Mouse (Mus musculus) kidney, embryonic 15.5 days (tissue): ENCODE measurements around the gene Pacrg. TPM values are rescaled to one million over a fixed set of nuclear protein-coding genes. Genes with fewer than 3 reads are reported as not detected.
A peak's percentile ranks its signal among the peaks of the same experiment; 100 is the strongest.

Experiments
- ATAC-seq: fragments of 200-750 bp; cut with Nextera tagmentation; replicated peaks from 2 replicates; pipeline ENCODE4 v1.8.0; 2017; ENCODE audit warnings: moderate TSS enrichment; ENCODE audit not compliant: low FRiP score
- H3K27ac ChIP-seq: fragments of 300-500 bp; sonication (generic); 2 replicates; pipeline ENCODE4 v1.5.1; 2015; ENCODE audit warnings: mild to moderate bottlenecking, inconsistent platforms
- H3K27me3 ChIP-seq: fragments of 300-500 bp; sonication (generic); 2 replicates; pipeline ENCODE4 v1.6.1; 2015; ENCODE audit warnings: inconsistent platforms
- H3K36me3 ChIP-seq: fragments of 300-500 bp; sonication (generic); 2 replicates; pipeline ENCODE4 v1.6.1; 2015; ENCODE audit warnings: inconsistent platforms
- H3K4me1 ChIP-seq: fragments of 300-500 bp; sonication (generic); 2 replicates; pipeline ENCODE4 v1.6.1; 2015; ENCODE audit warnings: inconsistent platforms
- H3K4me2 ChIP-seq: fragments of 300-500 bp; sonication (generic); 2 replicates; pipeline ENCODE4 v1.6.1; 2015; ENCODE audit warnings: moderate library complexity, mild to moderate bottlenecking, inconsistent platforms
- H3K4me3 ChIP-seq: fragments of 300-500 bp; sonication (generic); replicated peaks from 2 replicates; pipeline ENCODE4 v1.5.1; 2015; ENCODE audit warnings: mild to moderate bottlenecking, inconsistent platforms
- H3K9ac ChIP-seq: fragments of 300-500 bp; sonication (generic); 2 replicates; pipeline ENCODE4 v1.6.1; 2015; ENCODE audit warnings: mild to moderate bottlenecking, inconsistent platforms
- H3K9me3 ChIP-seq: fragments of 300-500 bp; sonication (generic); replicated peaks from 2 replicates; pipeline ENCODE4 v1.6.1; 2016; ENCODE audit warnings: inconsistent platforms
- WGBS: fragments of 180-500 bp; shearing (Covaris S2); methylation state at CpG from one replicate; pipeline ENCODE4 v1.1.7; 2015; ENCODE audit warnings: mixed read lengths; 5-methylcytosine and 5-hydroxymethylcytosine counted together
- polyA plus RNA-seq: library from polyadenylated mRNA; unstranded; fragments of >200 nt; fragmentation: Nextera tagmentation; extraction: Ambion mirVana; gene quantifications from 2 replicates; pipeline ENCODE4 v1.2.1, GENCODE M21; 2015

Gene Pacrg
- polyA plus RNA-seq, 1 experiment from 2014 or later: 3.6 TPM

DNA sequence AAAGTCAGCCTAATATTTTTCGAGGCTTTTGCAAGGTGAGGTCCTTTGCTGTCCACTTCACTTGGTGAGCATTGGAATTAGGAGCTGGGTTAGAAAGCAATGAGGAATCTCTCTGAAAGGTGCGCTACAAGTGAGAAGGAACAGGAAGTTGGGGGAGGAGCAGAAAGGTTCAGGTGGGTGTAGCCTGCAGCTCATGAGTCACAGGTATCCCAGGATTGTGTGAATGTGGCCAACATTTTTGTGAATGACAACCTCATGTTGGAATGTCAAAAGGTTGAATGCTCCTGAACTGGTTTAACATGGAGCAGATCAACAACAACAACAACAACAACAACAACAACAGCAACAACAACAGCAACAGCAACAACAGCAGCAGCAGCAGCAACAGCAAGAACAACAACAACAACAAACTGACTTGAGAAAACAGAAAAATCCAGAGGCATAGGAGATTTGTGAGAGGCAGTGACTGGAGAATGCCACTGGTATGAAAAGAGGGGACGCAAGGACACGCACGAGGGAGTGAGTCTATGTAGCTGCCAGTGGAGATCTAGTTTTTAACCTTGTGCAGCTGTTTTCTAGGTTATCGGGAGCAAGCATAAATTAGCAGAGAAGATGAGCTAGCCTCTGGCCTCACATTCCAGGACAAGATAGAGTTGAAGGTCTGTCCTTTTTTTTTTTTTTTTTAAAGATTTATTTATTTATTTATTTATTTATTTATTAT lies 341.0 kb downstream of the Pacrg start:
- 65% methylated on average over 6 of the region's 6 CpGs for WGBS
- ATAC-seq: no peak
- H3K9me3 ChIP-seq: no peaks in the 10 kb centered on the region

DNA sequence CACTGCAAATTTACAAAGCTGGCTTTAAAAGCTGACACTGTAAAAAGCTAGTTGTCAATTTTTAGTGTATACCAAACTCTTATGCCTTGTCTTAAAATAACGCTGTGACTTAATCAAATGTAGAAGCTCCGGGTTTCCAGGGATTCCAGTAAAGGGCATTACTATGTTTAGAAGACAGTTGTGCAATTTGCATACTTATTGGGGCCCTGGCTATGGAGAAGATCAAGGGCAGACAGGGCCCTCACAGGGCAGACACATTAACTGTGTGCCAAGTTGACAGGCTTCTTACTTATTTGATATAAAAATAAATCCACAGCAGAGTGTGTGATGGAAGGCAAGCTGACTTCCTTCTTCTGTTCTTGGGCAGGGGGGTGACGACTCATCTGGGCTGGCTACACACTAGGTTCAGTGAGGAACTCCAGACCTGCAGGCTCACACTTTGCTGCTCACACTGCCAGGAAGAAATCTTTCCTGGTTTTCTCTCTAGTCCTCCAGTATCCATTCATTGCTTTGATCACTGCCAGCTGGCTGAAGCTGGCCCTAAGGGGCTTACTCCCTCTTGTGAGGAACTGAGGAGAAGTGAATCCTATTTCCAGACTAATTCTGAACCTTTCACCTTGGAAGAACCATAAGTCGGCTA lies 342.2 kb downstream of the Pacrg start:
- Histone ChIP-seq H3K27ac (no peak overlapping the region), H3K9ac (no peak overlapping the region), H3K9me3 (no peaks in the 10 kb centered on the region), H3K4me3 (no peak overlapping the region), H3K36me3 (no peaks in the 10 kb centered on the region), H3K27me3 (0 out of 2 replicates have a peak, but pooled peaks cover 3% of the 10 kb centered on the region), H3K4me1 (peaks cover 10% of the 10 kb centered on the region), H3K4me2 (no peak overlapping the region)
- no peak for ATAC-seq
- WGBS: 47% methylated on average over 4 of the region's 4 CpGs

More for the DNA sequence above, 341.0 kb downstream of the Pacrg start:
- Histone ChIP-seq H3K27ac (no peak overlapping the region), H3K27me3 (0 out of 2 replicates have a peak, but pooled peaks cover under 1% of the 10 kb centered on the region), H3K4me3 (no peak overlapping the region), H3K4me2 (no peak overlapping the region), H3K36me3 (no peaks in the 10 kb centered on the region), H3K9ac (no peak overlapping the region), H3K4me1 (peaks cover 4% of the 10 kb centered on the region; the same call in 1 of the 2 replicates)

DNA sequence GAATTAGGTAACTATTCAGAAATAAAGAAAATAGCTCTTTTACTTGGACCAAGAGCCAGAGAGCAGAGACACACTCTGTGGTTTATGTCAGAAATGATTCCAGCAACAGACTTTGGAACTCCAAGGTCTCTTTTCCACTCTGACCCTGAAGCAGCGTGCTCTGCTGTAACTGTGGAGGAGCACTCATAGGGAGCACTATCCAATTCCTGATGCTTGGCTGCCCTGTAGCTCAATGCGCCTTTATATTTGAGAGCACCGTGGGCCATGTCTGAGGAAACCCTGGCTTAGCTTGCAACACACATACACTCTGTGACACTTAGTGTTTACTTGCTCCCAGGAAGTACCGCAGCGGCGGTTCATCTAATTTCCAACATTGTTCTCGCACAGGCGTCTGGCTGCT lies 344.0 kb downstream of the Pacrg start:
- WGBS: 85% methylated on average over 8 of the region's 8 CpGs
- Histone ChIP-seq H3K4me3 (no peak overlapping the region), H3K36me3 (no peaks in the 10 kb centered on the region), H3K27ac (no peak overlapping the region), H3K9ac (no peak overlapping the region), H3K9me3 (no peaks in the 10 kb centered on the region), H3K4me2 (no peak overlapping the region), H3K4me1 (peaks cover 26% of the 10 kb centered on the region), H3K27me3 (0 out of 2 replicates have a peak, but pooled peaks cover 3% of the 10 kb centered on the region)
- ATAC-seq: no peak

DNA sequence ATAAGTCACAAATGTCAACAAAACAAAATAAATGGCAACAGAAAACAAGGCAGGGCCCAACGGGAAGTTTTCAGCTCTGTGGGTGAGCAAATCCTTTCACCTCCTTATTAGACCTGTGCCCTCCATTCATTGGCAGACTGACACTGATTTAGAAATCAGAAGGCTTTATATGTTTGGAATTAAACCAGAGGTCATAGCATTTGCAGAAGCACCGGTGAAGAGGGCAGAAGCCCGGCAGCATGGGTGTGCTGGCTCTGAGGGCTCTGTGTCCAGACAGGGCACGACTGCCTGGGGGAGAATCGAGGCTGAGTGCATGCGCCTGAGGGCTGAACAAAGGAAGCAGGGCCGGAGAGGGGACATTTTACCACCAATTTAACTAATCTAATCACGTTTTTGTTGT lies 344.5 kb downstream of the Pacrg start:
- H3K36me3 ChIP-seq: no peaks in the 10 kb centered on the region
- no peak overlapping the region for H3K4me2 ChIP-seq
- no peak overlapping the region for H3K4me3 ChIP-seq
- H3K27me3 ChIP-seq: 0 out of 2 replicates have a peak, but pooled peaks cover 3% of the 10 kb centered on the region
- WGBS: 38% methylated on average over 8 of the region's 8 CpGs
- peaks cover 29% of the 10 kb centered on the region for H3K4me1 ChIP-seq
- no peak overlapping the region for H3K9ac ChIP-seq
- H3K27ac ChIP-seq: no peak overlapping the region
- H3K9me3 ChIP-seq: no peaks in the 10 kb centered on the region
- ATAC-seq: no peak

DNA sequence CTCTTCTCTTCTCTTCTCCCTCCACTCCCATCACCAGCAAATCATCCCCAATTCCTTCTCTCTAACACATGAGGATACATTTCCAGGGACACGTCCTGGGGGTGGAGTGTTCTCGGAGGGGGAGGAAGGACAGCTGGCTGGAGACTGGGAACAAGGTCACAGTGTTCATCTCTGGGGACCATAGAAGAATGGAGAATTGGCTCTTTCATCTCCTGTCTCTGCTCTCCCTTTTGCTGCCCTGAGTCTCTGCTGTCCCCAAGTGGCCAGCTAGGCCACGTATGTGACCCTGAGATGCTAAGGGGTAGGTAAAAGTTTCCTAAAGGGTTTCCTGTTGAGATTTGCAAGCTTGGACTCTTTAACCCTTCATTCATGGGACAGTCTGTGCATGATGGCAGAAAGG lies 347.0 kb downstream of the Pacrg start:
- Histone ChIP-seq H3K9me3 (no peaks in the 10 kb centered on the region), H3K4me3 (no peak overlapping the region), H3K27me3 (0 out of 2 replicates have a peak, but pooled peaks cover 3% of the 10 kb centered on the region), H3K4me2 (no peak overlapping the region), H3K4me1 (peaks cover 37% of the 10 kb centered on the region), H3K27ac (no peak overlapping the region), H3K9ac (no peak overlapping the region), H3K36me3 (no peaks in the 10 kb centered on the region)
- 13% methylated on average over 3 of the region's 3 CpGs for WGBS
- 0 out of 2 replicates have a peak, but pooled peaks have one; percentile 37 for ATAC-seq

DNA sequence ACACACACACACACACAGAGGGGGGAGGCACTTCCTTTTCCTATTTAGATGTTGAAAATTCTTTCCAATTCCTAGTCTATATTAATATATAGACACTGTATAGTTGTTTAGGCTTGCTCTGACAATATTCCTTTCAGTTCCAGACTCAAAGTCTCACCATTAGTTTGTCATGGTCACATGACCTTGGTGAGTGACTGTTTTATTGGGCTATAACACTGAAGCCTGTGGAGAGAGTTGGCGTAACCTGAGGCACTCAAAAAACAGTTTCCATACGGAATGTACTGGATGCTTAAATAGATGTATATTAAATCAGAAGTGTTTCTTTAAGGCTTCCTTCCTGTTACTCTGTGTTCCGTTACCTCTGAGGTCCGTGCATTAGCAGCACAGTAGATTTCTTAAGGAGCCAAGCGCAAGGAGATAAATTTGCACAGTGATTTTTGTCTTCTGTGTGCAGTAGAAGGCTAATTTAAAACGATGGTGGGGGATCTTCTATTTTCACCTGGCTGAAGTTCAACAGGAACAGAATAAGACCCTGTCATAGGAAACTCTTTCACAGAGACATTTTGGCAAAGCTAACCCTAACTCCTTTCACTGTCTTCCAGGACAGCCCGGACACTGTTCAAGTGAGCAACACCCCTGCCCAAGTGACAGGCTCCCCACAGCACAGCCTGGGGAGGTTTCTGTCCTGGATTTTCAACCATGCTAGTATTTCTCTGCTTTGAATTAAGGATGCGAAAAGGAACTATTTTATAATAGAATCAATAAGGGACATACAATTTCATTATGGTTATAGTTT lies 349.5 kb downstream of the Pacrg start:
- 40% methylated on average over 8 of the region's 8 CpGs for WGBS
- ATAC-seq: 0 out of 2 replicates have a peak, but pooled peaks have one; percentile 38
- peak overlapping the region; percentile 23; the same call in 1 of the 2 replicates for H3K27ac ChIP-seq

DNA sequence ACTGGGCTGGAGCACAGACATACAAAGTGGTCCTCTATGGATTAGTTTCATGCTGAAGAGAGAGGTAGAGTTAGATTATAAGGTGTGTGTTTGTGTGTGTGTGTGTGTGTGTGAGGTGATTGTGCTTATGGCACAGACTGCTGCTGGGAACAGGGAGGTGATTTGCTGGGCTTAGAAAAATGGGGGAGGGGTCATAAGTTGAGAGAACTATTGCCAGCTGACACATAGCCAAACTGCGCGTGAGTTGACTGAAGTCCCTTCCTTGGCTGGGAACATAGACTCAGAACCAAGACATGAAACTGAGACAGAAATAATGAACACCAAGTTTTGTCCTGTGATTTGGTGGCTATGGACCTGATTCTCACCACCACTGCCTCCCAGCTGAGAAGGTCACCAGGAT lies 351.2 kb downstream of the Pacrg start:
- Histone ChIP-seq H3K4me1 (peaks cover 36% of the 10 kb centered on the region), H3K9me3 (no peaks in the 10 kb centered on the region), H3K27me3 (no peaks in the 10 kb centered on the region), H3K9ac (no peak overlapping the region), H3K36me3 (no peaks in the 10 kb centered on the region), H3K27ac (no peak overlapping the region), H3K4me2 (no peak overlapping the region), H3K4me3 (no peak overlapping the region)
- ATAC-seq: no peak
- WGBS: 67% methylated on average over 2 of the region's 2 CpGs

More for the DNA sequence above, 349.5 kb downstream of the Pacrg start:
- Histone ChIP-seq H3K4me1 (peaks cover 36% of the 10 kb centered on the region), H3K9ac (no peak overlapping the region), H3K4me3 (no peak overlapping the region), H3K9me3 (no peaks in the 10 kb centered on the region), H3K27me3 (0 out of 2 replicates have a peak, but pooled peaks cover 3% of the 10 kb centered on the region), H3K36me3 (no peaks in the 10 kb centered on the region), H3K4me2 (no peak overlapping the region)

DNA sequence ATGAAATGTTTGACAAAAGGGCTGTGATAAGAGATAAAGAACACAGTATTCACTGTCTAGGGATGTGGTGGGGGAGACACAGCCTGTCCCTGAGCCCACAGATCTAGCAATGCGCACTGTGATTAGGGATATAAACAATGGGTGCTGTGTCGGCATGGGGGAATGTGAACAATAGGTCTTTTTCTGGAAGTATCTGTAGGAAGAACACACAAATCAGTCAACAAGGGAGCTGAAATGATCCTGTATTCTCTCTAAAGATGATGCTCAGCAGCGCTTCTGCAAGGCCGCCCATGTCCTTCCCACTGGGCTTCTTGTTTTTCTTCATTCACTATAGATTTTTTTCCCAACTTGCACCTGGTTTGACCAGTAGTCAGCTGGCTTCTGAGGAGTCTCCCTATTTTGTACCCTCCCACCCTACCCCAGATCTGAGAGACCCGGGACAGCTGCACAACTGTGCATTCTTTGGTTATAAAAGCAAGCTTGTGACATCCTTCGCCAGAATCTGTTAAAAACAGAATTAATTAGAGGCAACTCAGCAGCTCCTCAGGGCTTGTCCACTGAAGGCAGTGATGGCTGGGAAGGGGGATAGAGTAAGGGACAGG lies 356.1 kb downstream of the Pacrg start:
- H3K9ac ChIP-seq: no peak overlapping the region
- no peak overlapping the region for H3K4me3 ChIP-seq
- ATAC-seq: no peak
- 72% methylated on average over 6 of the region's 6 CpGs for WGBS
- no peaks in the 10 kb centered on the region for H3K9me3 ChIP-seq
- peaks cover 5% of the 10 kb centered on the region for H3K4me1 ChIP-seq
- H3K27ac ChIP-seq: no peak overlapping the region
- no peak overlapping the region for H3K4me2 ChIP-seq
- H3K36me3 ChIP-seq: no peaks in the 10 kb centered on the region
- H3K27me3 ChIP-seq: no peaks in the 10 kb centered on the region

DNA sequence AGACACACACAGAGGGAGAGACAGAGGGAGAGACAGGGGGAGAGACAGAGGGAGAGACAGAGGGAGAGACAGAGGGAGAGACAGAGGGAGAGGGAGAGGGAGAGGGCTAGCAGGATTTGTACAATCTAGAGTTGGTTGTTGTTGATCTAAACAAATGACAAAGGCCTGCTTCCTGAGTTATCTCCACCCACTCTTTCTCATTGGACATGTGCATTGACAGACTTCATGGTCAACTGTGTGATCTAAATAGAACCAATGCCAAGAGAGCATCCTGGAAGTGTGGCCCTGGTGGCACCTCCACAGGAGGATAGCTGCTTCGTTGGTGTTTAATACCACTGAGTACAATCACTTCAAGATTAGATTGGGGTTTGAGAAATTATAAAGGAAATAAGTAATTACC lies 359.0 kb downstream of the Pacrg start:
- H3K4me3 ChIP-seq: no peak overlapping the region
- no peaks in the 10 kb centered on the region for H3K36me3 ChIP-seq
- H3K9me3 ChIP-seq: no peaks in the 10 kb centered on the region
- H3K4me2 ChIP-seq: no peak overlapping the region
- 97% methylated on average over 1 of the region's 1 CpGs for WGBS
- no peaks in the 10 kb centered on the region for H3K27me3 ChIP-seq
- no peak overlapping the region for H3K9ac ChIP-seq
- ATAC-seq: no peak
- peaks cover 17% of the 10 kb centered on the region for H3K4me1 ChIP-seq
- H3K27ac ChIP-seq: no peak overlapping the region

DNA sequence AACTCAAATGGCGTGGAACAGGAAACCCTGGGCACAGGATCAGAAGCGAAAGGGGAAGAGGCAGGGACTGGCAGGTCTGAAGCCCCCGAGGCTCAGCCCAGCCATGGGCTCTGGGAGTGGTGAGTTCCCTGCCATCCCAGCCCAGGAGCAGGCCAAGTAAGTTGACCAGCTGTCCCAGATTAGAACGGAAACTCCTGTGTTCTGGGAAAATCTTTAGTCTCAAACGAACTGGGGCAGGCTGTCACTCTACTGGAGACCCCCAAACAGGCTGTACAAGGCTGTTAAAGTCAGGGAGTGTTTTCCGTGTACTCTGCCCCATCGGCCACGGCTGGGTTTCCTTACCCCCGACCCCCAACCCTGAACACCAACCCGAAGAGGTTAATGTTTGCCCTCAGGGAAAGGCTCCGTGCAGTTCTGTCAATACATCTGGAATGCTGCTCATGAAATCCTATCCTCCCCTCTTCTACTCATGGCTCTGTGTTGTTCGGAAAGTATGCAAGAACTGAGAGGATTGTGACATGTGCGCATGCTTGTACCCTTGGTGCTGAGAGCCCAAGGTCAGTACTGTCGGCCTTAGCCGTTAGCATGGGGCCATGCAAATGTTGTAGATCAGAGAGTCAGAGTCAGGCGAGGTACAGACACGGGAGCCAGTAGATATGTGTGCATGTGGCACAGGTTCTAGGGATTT lies 360.9 kb downstream of the Pacrg start:
- peak; percentile 53 for ATAC-seq
- Histone ChIP-seq H3K9ac (no peak overlapping the region), H3K36me3 (no peaks in the 10 kb centered on the region), H3K27me3 (no peaks in the 10 kb centered on the region), H3K4me3 (no peak overlapping the region), H3K27ac (peak overlapping the region; percentile 59), H3K9me3 (no peaks in the 10 kb centered on the region), H3K4me2 (no peak overlapping the region), H3K4me1 (peaks cover 17% of the 10 kb centered on the region)
- 35% methylated on average over 17 of the region's 17 CpGs for WGBS

DNA sequence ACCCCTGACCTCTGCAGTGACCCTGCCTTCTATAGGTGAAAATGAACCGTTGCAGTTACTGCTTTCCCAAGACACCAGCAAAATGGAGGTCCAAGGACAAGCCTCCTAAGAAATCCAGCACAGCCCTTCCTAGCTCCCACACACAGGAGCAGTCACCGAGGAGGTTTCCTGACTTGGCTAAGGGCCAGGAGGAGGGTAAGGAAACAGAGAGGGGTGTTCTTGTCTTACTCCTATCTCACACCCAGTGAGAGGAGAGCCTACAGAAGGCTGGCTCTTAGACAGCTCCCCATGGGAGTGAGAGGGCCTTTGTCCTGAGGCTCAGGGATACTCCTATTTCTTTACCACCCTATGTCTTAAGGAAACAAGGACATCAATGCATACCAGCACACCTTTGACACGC lies 361.7 kb downstream of the Pacrg start:
- no peak overlapping the region for H3K4me3 ChIP-seq
- no peaks in the 10 kb centered on the region for H3K36me3 ChIP-seq
- WGBS: 43% methylated on average over 3 of the region's 3 CpGs
- H3K27me3 ChIP-seq: no peaks in the 10 kb centered on the region
- no peak for ATAC-seq
- no peak overlapping the region for H3K9ac ChIP-seq
- peak overlapping the region; percentile 59 for H3K27ac ChIP-seq
- no peaks in the 10 kb centered on the region for H3K9me3 ChIP-seq
- peaks cover 17% of the 10 kb centered on the region for H3K4me1 ChIP-seq
- H3K4me2 ChIP-seq: no peak overlapping the region
